Mouse (Mus musculus): ENCODE measurements around the gene Tbc1d22b. TPM values are rescaled to one million over a fixed set of nuclear protein-coding genes. Genes with fewer than 3 reads are reported as not detected.
A peak's percentile ranks its signal among the peaks of the same experiment; 100 is the strongest.

The Tbc1d22b gene
- polyA plus RNA-seq (2016; fragmentation: Nextera tagmentation; extraction: Ambion mirVana), result 16.3 and 22.5 TPM in 2 replicates

DNA sequence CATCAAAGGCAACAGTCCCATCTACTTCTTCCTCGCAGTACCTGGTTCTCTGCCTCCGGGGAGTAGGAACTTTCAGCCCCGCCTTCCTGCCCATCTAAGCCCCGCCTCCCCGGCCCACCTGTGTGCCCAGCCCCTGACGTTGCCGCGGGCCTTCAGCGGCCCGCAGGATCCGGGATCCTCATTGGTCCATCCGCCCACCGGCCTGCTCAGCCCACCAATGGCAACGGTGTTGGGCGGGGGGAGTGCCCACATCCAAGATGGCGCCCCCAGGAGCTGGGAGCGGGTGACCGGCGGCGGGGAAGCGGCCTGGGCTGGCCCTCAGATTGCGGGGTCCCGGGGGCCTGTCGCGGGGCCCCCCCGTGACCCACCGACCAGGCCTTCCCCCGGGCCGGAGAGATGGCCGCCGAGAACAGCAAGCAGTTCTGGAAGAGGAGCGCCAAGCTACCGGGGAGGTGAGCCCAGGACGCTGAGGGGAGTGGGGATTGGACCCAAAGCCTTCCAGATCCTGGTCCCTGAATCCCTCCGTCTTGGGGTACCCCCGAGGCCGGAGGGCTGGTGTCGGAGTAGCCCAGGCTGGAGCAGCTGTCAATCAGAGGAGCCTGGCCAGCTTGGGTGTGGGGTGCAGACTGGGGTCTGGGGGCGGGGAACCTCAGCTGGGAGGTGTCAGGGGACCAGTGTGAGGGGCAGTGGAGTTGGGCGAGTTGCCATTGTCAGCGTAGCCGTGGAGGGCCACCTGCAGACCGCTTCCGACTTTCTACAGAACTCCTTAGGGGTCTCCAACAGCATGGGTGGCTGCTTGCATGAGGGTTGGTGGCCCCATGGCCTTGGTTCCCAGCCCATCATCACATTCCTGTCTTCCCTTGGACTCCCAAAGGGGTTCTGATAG lies at the start of gene Tbc1d22b, which contains the start of gene Gm17657:
Tbc1d22b (plus strand) TSS at position 243 of the 886 bp plus-strand sequence.
Gm17657 (minus strand) TSS at position 96 of the 886 bp plus-strand sequence.
- H3K27ac ChIP-seq, result 0 out of 2 replicates have a peak within 1 kb of the TSS, but pooled peaks have one; percentile 59
- WGBS, result 1% methylated on average over 44 of the region's 44 CpGs

DNA sequence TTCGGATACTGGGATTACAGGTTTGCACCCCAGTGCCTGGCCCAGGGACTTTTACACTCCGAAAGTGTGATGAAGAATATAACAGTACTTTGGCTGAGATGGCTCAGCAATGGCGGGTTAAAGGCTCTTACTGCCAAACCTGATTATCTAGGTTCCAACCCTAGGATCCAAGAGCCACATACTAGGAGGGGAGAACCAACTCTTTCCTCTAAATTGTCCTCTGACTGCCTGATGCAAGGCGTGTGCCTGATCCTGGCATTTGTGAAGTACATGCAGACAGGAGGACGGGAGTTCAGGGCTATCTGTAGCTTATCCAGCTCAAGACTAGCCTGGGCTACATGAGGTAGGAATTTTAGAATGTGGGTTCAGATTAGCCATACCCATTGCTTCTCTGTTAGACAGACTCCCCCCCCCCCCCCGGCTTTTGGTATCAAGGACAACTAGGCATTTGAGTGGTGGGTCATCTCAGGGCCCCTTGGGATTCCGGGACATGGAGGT lies 49.3 kb upstream of the Tbc1d22b start:
- 0 out of 2 replicates have a peak, but pooled peaks cover 6% of the 10 kb centered on the region for H3K36me3 ChIP-seq
- H3K27ac ChIP-seq, result no peak overlapping the region
- no peak overlapping the region for H3K9ac ChIP-seq (replicated peaks)
- H3K4me3 ChIP-seq (replicated peaks), result no peak overlapping the region
- WGBS, result 82% methylated on average over 7 of the region's 7 CpGs
- H3K27me3 ChIP-seq, result 0 out of 2 replicates have a peak, but pooled peaks cover 3% of the 10 kb centered on the region
- H3K4me1 ChIP-seq (replicated peaks), result 0 out of 2 replicates have a peak, but pooled peaks cover 2% of the 10 kb centered on the region
- H3K9me3 ChIP-seq, result no peaks in the 10 kb centered on the region
- no peak for ATAC-seq (ENCODE audit: insufficient number of reproducible peaks, insufficient read depth, low FRiP score, low TSS enrichment, low read depth)
- H3K4me2 ChIP-seq, result no peak overlapping the region

More for the DNA sequence above, at the start of gene Tbc1d22b, which contains the start of gene Gm17657:
- Histone ChIP-seq H3K9me3 (no peaks in the 10 kb centered on the region), H3K36me3 (no peaks in the 10 kb centered on the region), H3K4me3 (replicated peaks) (peak within 1 kb of the TSS; percentile 95), H3K4me1 (replicated peaks) (peaks cover 17% of the 10 kb centered on the region), H3K9ac (replicated peaks) (peak within 1 kb of the TSS; percentile 96), H3K27me3 (no peaks in the 10 kb centered on the region), H3K4me2 (peak within 1 kb of the TSS; percentile 96)
- peak; percentile 96 for ATAC-seq (ENCODE audit: insufficient number of reproducible peaks, insufficient read depth, low FRiP score, low TSS enrichment, low read depth)

DNA sequence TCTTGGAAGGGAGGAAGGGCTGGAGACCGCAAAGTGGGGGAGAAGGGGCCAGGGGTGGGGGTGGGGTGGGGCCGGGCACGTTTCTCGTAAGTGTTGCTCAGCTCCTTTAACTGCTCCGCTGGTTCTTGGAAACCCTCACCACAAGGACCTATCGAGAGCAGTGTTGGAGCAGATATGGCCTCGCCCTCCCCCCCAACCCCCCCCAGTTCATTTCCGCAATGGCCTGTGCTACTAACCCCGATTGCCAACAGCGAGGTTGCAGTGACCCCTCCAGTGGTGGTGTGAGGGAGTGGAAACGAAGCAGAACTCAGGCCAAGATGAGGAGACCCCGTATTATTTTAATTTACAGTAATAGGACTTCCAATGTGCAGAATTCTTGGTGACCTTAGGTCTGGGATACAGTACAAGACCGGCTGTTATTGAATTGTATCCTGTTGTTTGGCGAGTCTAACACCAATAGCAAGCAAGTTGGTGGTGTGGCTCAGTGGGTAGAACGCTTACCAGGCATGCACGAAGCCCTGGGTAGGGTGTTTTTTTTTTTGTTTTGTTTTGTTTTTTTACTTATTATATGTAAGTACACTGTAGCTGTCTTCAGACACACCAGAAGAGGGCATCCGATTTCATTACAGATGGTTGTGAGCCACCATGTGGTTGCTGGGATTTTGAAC lies 48.6 kb upstream of the Tbc1d22b start:
- no peak overlapping the region for H3K27ac ChIP-seq
- no peak for ATAC-seq (ENCODE audit: insufficient number of reproducible peaks, insufficient read depth, low FRiP score, low TSS enrichment, low read depth)

DNA sequence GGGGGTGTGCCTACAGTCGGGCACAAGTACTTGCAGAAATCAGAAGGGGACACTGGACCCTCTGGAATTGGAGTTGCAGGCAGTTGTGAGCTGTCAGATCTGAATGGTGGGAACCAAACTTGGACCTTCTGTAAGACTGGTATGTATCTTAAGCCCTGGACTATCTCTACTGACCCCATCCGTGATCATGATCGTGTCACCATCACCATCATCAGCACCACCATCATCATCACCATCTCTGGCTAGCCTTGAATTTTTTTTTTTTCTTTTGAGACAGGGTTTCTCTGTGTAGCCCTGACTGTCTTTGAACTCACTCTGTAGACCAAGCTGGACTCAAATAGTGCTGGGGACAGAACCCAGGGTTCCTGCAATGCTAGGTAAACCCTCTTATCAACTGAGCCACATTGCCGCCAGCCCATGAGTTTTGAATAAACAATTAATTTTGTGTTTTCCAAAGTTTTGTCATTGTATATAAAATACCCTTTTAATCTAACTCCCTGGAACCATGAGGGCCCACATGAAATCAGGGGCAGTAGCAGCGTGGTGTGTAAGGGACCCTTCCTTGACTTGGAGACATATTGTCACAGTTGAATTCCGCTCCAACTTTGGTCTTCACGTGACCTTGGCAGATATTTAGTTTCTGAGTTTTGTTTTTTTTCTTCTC lies 47.4 kb upstream of the Tbc1d22b start:
- WGBS, result 83% methylated on average over 7 of the region's 7 CpGs
- 0 out of 2 replicates have a peak, but pooled peaks cover 3% of the 10 kb centered on the region for H3K27me3 ChIP-seq
- no peak overlapping the region for H3K4me3 ChIP-seq (replicated peaks)
- H3K9ac ChIP-seq (replicated peaks), result no peak overlapping the region
- no peak overlapping the region for H3K4me2 ChIP-seq
- no peak overlapping the region for H3K27ac ChIP-seq
- ATAC-seq (ENCODE audit: insufficient number of reproducible peaks, insufficient read depth, low FRiP score, low TSS enrichment, low read depth), result no peak
- no peaks in the 10 kb centered on the region for H3K9me3 ChIP-seq
- H3K4me1 ChIP-seq (replicated peaks), result 0 out of 2 replicates have a peak, but pooled peaks cover 2% of the 10 kb centered on the region
- H3K36me3 ChIP-seq, result no peaks in the 10 kb centered on the region

More for the DNA sequence above, 48.6 kb upstream of the Tbc1d22b start:
- 81% methylated on average over 17 of the region's 17 CpGs for WGBS
- Histone ChIP-seq H3K4me1 (replicated peaks) (0 out of 2 replicates have a peak, but pooled peaks cover 2% of the 10 kb centered on the region), H3K36me3 (0 out of 2 replicates have a peak, but pooled peaks cover 6% of the 10 kb centered on the region), H3K9ac (replicated peaks) (no peak overlapping the region), H3K27me3 (0 out of 2 replicates have a peak, but pooled peaks cover 3% of the 10 kb centered on the region), H3K4me2 (no peak overlapping the region), H3K9me3 (no peaks in the 10 kb centered on the region), H3K4me3 (replicated peaks) (no peak overlapping the region)

DNA sequence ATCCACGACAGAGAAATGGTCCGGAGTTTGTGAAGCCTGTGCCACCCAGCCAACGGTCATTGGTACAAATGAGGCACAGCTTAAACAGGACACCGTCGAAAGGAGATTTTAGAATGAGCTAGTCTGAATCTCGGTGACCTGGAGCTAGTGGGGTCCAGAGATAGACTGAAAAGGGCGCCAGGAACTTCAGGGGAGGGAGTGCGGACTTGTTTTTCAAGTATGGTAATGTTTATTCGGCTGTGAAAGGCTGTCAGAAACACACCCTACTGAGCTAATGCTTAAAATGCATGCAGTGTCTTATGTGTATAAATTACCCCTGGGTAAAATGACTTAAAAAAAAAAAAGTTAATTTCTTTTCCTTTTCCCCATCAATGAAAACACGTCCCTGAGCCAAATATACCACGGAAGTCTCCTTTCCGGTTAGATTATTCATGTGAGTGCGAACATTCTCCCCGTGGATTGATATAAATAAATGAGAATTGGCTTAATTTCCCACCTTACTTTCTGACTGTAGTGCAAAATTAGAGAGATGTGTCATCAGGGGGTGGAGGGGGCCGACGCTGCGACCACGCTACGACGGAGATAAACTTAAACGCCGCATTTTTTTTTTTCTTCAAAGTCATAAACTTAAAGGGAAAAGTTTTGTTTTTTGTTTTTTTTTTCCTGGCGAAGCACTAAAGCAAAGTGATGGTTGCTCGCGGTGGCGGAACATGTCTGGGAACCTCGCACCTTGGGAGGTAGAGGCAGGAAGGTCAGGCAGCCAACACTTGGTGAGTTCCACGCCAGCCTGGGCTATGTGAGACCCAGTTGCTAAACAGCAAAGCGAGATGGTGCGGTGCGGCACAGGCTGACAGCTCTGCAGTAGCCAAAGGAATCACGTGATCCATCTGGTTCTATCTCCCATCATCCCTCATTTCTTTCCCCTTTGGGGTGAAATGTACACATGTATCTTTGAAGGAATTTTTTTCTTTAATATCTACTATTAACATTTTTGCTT lies 46.6 kb upstream of the Tbc1d22b start:
- Histone ChIP-seq H3K36me3 (no peaks in the 10 kb centered on the region), H3K9ac (replicated peaks) (no peak overlapping the region), H3K27ac (no peak overlapping the region), H3K9me3 (no peaks in the 10 kb centered on the region), H3K4me1 (replicated peaks) (0 out of 2 replicates have a peak, but pooled peaks cover 2% of the 10 kb centered on the region), H3K27me3 (0 out of 2 replicates have a peak, but pooled peaks cover 3% of the 10 kb centered on the region), H3K4me3 (replicated peaks) (0 out of 2 replicates have a peak overlapping the region, but pooled peaks have one; percentile 0), H3K4me2 (peak overlapping the region; percentile 23)
- WGBS, result 15% methylated on average over 32 of the region's 32 CpGs
- no peak; the same call in 1 of the 2 replicates for ATAC-seq (ENCODE audit: insufficient number of reproducible peaks, insufficient read depth, low FRiP score, low TSS enrichment, low read depth)

DNA sequence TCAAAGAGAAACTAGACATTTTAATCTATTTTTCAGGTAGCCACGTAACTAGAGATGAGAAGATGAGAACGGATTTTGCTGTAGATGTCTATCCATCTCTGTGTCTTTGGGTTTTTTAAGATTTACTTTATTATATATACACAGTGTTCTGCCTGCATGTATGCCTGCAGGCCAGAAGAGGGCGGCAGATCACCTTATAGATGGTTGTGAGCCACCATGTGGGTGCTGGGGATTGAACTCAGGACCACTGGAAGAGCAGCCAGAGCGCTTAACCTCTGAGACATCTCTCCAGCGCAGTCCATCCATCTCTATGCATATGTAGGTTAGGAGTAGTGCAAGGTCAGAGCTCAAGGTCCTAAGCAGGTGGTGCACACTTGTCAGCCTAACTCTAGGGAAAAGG lies 45.9 kb upstream of the Tbc1d22b start:
- Histone ChIP-seq H3K9me3 (no peaks in the 10 kb centered on the region), H3K4me1 (replicated peaks) (0 out of 2 replicates have a peak, but pooled peaks cover 2% of the 10 kb centered on the region), H3K4me2 (no peak overlapping the region), H3K4me3 (replicated peaks) (no peak overlapping the region), H3K27me3 (0 out of 2 replicates have a peak, but pooled peaks cover 3% of the 10 kb centered on the region), H3K27ac (no peak overlapping the region), H3K9ac (replicated peaks) (no peak overlapping the region), H3K36me3 (no peaks in the 10 kb centered on the region)
- WGBS, result 82% methylated on average over 5 of the region's 5 CpGs
- no peak for ATAC-seq (ENCODE audit: insufficient number of reproducible peaks, insufficient read depth, low FRiP score, low TSS enrichment, low read depth)

DNA sequence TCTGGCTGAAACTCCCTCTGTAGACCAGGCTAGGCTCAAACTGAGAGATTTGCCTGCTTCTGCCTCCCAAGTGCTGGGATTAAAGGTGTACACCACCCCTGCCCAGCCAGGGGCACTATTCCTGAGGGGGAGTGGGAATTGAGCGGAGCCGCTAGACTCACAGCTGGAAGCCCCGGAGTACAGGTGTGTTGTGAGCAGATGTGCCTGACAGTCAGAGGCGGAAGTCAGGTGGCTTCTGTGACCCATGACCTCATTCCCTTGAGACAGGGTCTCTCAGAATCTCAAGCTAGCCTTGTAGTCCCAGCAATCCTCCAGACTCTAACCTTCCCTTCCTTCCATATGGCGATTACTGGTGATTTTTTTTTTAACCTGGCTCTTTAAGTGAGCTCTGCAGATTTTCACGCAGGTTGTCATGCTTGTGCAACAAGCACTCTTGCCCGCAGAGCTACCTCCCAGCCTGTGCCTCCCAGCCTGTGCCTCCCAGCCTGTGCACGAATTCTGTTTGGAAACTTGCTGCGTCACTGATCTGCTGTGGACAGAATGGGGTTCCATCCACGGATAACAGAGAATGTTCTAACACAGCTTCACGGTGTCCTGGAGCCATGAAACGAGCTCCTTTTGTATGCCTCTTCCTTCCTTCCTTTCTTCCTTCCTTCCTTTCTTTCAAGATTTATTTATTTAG lies 40.5 kb upstream of the Tbc1d22b start:
- Histone ChIP-seq H3K4me3 (replicated peaks) (no peak overlapping the region), H3K4me2 (no peak overlapping the region), H3K27ac (0 out of 2 replicates have a peak overlapping the region, but pooled peaks have one; percentile 17), H3K9ac (replicated peaks) (no peak overlapping the region), H3K36me3 (no peaks in the 10 kb centered on the region), H3K9me3 (no peaks in the 10 kb centered on the region), H3K4me1 (replicated peaks) (no peaks in the 10 kb centered on the region), H3K27me3 (no peaks in the 10 kb centered on the region)
- WGBS, result 70% methylated on average over 12 of the region's 12 CpGs
- ATAC-seq (ENCODE audit: insufficient number of reproducible peaks, insufficient read depth, low FRiP score, low TSS enrichment, low read depth), result no peak

DNA sequence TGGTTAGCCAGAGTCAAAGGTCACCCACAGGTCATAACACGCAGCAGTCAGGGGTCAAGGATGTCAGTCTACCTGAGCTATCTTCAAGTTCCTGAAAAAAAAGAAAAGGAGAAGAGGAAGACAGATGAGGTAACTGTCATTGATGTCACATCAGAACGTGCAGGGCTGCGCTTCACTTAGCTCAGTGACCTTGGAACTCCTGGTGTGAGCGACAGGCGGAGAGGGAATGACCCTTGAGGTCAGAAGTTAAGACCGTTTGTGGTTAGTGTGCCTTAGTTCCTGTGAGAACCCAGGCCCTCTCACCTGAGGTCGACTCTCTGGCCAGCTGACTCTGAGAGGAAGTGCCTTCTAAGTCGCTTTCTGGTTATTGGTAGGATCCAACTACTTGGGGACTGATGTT lies 38.9 kb upstream of the Tbc1d22b start:
- Histone ChIP-seq H3K9me3 (no peaks in the 10 kb centered on the region), H3K4me3 (replicated peaks) (no peak overlapping the region), H3K36me3 (no peaks in the 10 kb centered on the region), H3K27ac (no peak overlapping the region), H3K27me3 (no peaks in the 10 kb centered on the region), H3K4me1 (replicated peaks) (no peaks in the 10 kb centered on the region), H3K9ac (replicated peaks) (no peak overlapping the region), H3K4me2 (no peak overlapping the region)
- no peak for ATAC-seq (ENCODE audit: insufficient number of reproducible peaks, insufficient read depth, low FRiP score, low TSS enrichment, low read depth)
- WGBS, result 55% methylated on average over 8 of the region's 8 CpGs

DNA sequence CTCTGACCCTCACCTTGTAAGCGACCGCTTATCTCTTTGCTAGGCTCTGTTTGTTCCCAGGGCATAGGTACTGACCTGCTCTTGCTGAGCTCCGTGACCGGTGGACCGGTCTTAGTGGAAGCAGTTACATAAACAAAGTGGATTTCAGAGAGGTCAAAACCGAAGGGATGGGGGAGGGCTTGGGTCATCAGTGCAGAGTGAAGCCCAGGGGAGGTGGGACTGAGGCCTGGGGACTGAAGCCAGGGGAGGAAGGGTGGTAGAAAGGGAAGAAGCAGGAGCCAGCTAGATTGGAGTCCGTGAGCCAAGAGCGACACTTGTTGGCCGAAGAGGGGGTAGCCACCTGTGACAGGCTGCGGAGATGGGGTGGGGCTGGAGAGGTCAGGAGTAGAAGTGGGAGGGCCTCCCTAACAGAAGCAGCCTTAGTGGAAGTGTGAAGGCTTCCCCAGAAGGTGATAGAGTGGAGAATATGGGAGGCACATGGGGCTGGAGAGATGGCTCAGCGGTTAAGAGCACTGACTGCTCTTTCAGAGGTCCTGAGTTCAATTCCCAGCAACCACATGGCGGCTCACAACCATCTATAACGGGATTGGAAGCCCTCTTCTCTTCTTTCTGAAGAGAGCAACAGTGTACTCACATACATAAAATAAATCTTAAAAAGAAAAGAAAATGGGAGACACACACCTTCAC lies 36.4 kb upstream of the Tbc1d22b start:
- H3K36me3 ChIP-seq, result no peaks in the 10 kb centered on the region
- no peaks in the 10 kb centered on the region for H3K27me3 ChIP-seq
- H3K9ac ChIP-seq (replicated peaks), result no peak overlapping the region
- no peak overlapping the region for H3K4me2 ChIP-seq
- ATAC-seq (ENCODE audit: insufficient number of reproducible peaks, insufficient read depth, low FRiP score, low TSS enrichment, low read depth), result 0 out of 2 replicates have a peak, but pooled peaks have one; percentile 46
- no peak overlapping the region for H3K27ac ChIP-seq
- no peak overlapping the region for H3K4me3 ChIP-seq (replicated peaks)
- 37% methylated on average over 13 of the region's 13 CpGs for WGBS
- H3K9me3 ChIP-seq, result no peaks in the 10 kb centered on the region
- no peaks in the 10 kb centered on the region for H3K4me1 ChIP-seq (replicated peaks)

All from limb, embryonic 12.5 days (tissue).